Mouse (Mus musculus) forebrain, embryonic 13.5 days (tissue): ENCODE data around the gene Ifi47. TPM values are rescaled to one million over a fixed set of nuclear protein-coding genes. Genes with fewer than 3 reads are reported as not detected.

Source experiments
- ATAC-seq: fragments of 200-750 bp; cut with Nextera tagmentation; 2 replicates; pipeline ENCODE4 v1.8.0; 2017
- H3K27ac ChIP-seq: fragments of 300-500 bp; sonication (generic); 2 replicates; pipeline ENCODE4 v1.5.1; 2015; ENCODE audit warnings: inconsistent platforms, mild to moderate bottlenecking, moderate library complexity
- H3K27me3 ChIP-seq: fragments of 300-500 bp; sonication (generic); 2 replicates; pipeline ENCODE4 v1.6.1; 2015; ENCODE audit warnings: mild to moderate bottlenecking, inconsistent platforms
- H3K36me3 ChIP-seq: fragments of 300-500 bp; sonication (generic); 2 replicates; pipeline ENCODE4 v1.6.1; 2015; ENCODE audit warnings: mild to moderate bottlenecking, inconsistent platforms; ENCODE audit not compliant: poor library complexity, severe bottlenecking
- H3K4me1 ChIP-seq: fragments of 300-500 bp; sonication (generic); 2 replicates; pipeline ENCODE4 v1.6.1; 2015; ENCODE audit warnings: inconsistent platforms
- H3K4me2 ChIP-seq: fragments of 300-500 bp; sonication (generic); 2 replicates; pipeline ENCODE4 v1.6.1; 2015; ENCODE audit warnings: inconsistent platforms, mild to moderate bottlenecking, moderate library complexity
- H3K4me3 ChIP-seq: fragments of 300-500 bp; sonication (generic); 2 replicates; pipeline ENCODE4 v1.5.1; 2015; ENCODE audit warnings: mild to moderate bottlenecking, inconsistent platforms
- H3K9ac ChIP-seq: fragments of 300-500 bp; sonication (generic); 2 replicates; pipeline ENCODE4 v1.6.1; 2015; ENCODE audit warnings: mild to moderate bottlenecking, inconsistent platforms
- H3K9me3 ChIP-seq: fragments of 300-500 bp; sonication (generic); replicated peaks from 2 replicates; pipeline ENCODE4 v1.6.1; 2016; ENCODE audit warnings: inconsistent platforms
- WGBS: fragments of 180-500 bp; shearing (Covaris S2); methylation state at CpG from one replicate; pipeline ENCODE4 v1.1.7; 2015; 5-methylcytosine and 5-hydroxymethylcytosine counted together
- polyA plus RNA-seq: library from polyadenylated mRNA; unstranded; fragments of >200 nt; fragmentation: Nextera tagmentation; extraction: Ambion mirVana; gene quantifications from 2 replicates; pipeline ENCODE4 v1.2.1, GENCODE M21; 2015

The Ifi47 gene
- polyA plus RNA-seq, 1 experiment from 2014 or later: 0.27 TPM

GRCm38 (mm10) chr11:49092053-49092586 is 15.7 kb downstream of the Ifi47 start:
- H3K4me2 ChIP-seq: no peak overlapping the region
- no peak overlapping the region for H3K4me3 ChIP-seq
- H3K36me3 ChIP-seq: no peaks in the 10 kb centered on the region
- no peak overlapping the region for H3K27ac ChIP-seq
- H3K4me1 ChIP-seq: peaks cover 9% of the 10 kb centered on the region; the same call in 1 of the 2 replicates
- no peak overlapping the region for H3K9ac ChIP-seq
- no peaks in the 10 kb centered on the region for H3K27me3 ChIP-seq
- 96% methylated on average over 1 of the region's 1 CpGs for WGBS
- ATAC-seq: no peak
- no peaks in the 10 kb centered on the region for H3K9me3 ChIP-seq

GRCm38 (mm10) chr11:49092786-49093185 is 16.4 kb downstream of the Ifi47 start:
- H3K36me3 ChIP-seq: no peaks in the 10 kb centered on the region
- H3K9me3 ChIP-seq: no peaks in the 10 kb centered on the region
- peaks cover 9% of the 10 kb centered on the region; the same call in 1 of the 2 replicates for H3K4me1 ChIP-seq
- H3K9ac ChIP-seq: no peak overlapping the region
- ATAC-seq: no peak
- no peak overlapping the region for H3K4me3 ChIP-seq
- 92% methylated on average over 2 of the region's 2 CpGs for WGBS
- no peak overlapping the region for H3K27ac ChIP-seq
- H3K27me3 ChIP-seq: no peaks in the 10 kb centered on the region
- H3K4me2 ChIP-seq: no peak overlapping the region

- H3K4me3 ChIP-seq: no peak overlapping the region
- ATAC-seq: no peak
- H3K27me3 ChIP-seq: no peaks in the 10 kb centered on the region
- H3K27ac ChIP-seq: no peak overlapping the region
- H3K4me2 ChIP-seq: no peak overlapping the region
- no peak overlapping the region for H3K9ac ChIP-seq
- H3K4me1 ChIP-seq: peaks cover 4% of the 10 kb centered on the region; the same call in 1 of the 2 replicates
- no peaks in the 10 kb centered on the region for H3K9me3 ChIP-seq
- 88% methylated on average over 6 of the region's 6 CpGs for WGBS
- H3K36me3 ChIP-seq: no peaks in the 10 kb centered on the region
These were observed 17.7 kb downstream of the Ifi47 start for GRCm38 (mm10) chr11:49093861-49094660.

GRCm38 (mm10) chr11:49095367-49095766 is 19.0 kb downstream of the Ifi47 start:
- no peak overlapping the region for H3K27ac ChIP-seq
- WGBS: 59% methylated on average over 4 of the region's 4 CpGs
- no peaks in the 10 kb centered on the region for H3K36me3 ChIP-seq
- no peak overlapping the region for H3K4me2 ChIP-seq
- H3K27me3 ChIP-seq: no peaks in the 10 kb centered on the region
- H3K4me1 ChIP-seq: peaks cover 4% of the 10 kb centered on the region; the same call in 1 of the 2 replicates
- H3K4me3 ChIP-seq: no peak overlapping the region
- H3K9me3 ChIP-seq: no peaks in the 10 kb centered on the region
- H3K9ac ChIP-seq: no peak overlapping the region
- no peak for ATAC-seq

DNA sequence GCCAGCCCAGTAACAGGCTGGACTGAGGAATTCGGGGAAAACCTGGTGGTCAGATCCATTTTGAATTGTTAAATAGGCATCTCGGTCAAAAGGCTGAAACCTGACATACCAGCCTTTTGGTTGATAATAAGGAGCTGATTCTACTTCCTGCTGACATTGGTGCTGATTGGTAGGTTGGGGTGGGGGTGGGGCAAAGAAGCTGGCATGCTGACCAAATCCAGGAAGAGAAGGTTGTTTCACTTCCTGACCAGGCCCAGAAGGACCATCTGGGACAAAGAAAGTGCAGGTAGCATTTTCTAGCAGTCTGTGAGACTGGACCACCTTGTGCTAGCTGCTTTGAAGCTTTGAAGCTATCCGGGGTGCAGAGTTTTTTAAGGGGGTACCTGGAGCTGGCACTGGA is 24.0 kb downstream of the Ifi47 start:
- peaks cover 1% of the 10 kb centered on the region; the same call in 1 of the 2 replicates for H3K4me1 ChIP-seq
- no peaks in the 10 kb centered on the region for H3K36me3 ChIP-seq
- no peak overlapping the region for H3K9ac ChIP-seq
- no peaks in the 10 kb centered on the region for H3K27me3 ChIP-seq
- WGBS: 84% methylated on average over 3 of the region's 3 CpGs
- no peak overlapping the region for H3K4me2 ChIP-seq
- ATAC-seq: no peak
- H3K4me3 ChIP-seq: no peak overlapping the region
- H3K9me3 ChIP-seq: no peaks in the 10 kb centered on the region
- H3K27ac ChIP-seq: no peak overlapping the region

GRCm38 (mm10) chr11:49101500-49101899 is 25.1 kb downstream of the Ifi47 start:
- ATAC-seq: no peak
- WGBS: 63% methylated on average over 5 of the region's 5 CpGs

DNA sequence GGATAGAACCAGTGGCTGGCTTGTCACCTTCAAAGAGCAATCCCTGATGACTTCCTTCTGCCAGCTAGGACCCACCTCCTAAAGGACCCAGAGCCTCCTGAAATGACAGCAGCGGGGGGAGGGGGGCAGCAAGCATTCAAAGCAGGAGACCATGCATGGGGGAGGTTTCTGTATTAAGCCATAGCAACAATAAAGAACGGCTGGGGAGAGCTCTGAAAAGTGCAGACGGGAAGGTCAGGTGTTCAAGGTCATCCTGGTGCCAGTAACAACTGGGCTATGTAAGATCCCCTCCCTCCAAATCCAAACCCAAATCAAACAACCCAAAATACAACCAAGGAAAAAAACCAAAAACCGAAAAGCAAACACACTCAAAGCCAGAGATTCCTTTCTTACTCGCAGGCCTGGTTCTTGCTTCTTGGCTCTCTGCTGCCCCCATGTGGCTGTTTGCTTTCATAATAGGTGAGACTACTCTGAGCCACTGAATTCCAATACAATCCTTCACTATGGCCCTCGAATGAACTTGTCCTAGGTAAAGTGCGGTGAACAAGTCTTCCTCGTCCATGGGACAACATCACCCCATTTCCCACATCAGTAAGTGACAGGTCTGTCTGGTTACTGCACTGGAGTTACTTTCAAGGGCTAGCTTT is 26.8 kb downstream of the Ifi47 start:
- Histone ChIP-seq H3K4me2 (no peak overlapping the region; the same call in 1 of the 2 replicates), H3K9ac (no peak overlapping the region), H3K36me3 (no peaks in the 10 kb centered on the region), H3K4me3 (no peak overlapping the region), H3K9me3 (no peaks in the 10 kb centered on the region), H3K27ac (no peak overlapping the region), H3K4me1 (no peaks in the 10 kb centered on the region), H3K27me3 (no peaks in the 10 kb centered on the region)
- ATAC-seq: peak; percentile 87
- WGBS: 18% methylated on average over 8 of the region's 8 CpGs

More at GRCm38 (mm10) chr11:49101500-49101899, 25.1 kb downstream of the Ifi47 start:
- no peak overlapping the region for H3K27ac ChIP-seq
- H3K4me3 ChIP-seq: no peak overlapping the region
- H3K4me1 ChIP-seq: no peaks in the 10 kb centered on the region
- H3K4me2 ChIP-seq: no peak overlapping the region
- H3K36me3 ChIP-seq: no peaks in the 10 kb centered on the region
- no peaks in the 10 kb centered on the region for H3K27me3 ChIP-seq
- H3K9ac ChIP-seq: no peak overlapping the region
- H3K9me3 ChIP-seq: no peaks in the 10 kb centered on the region

- WGBS: 81% methylated on average over 1 of the region's 1 CpGs
- no peaks in the 10 kb centered on the region for H3K27me3 ChIP-seq
- ATAC-seq: no peak
- H3K4me2 ChIP-seq: no peak overlapping the region
- H3K36me3 ChIP-seq: no peaks in the 10 kb centered on the region
- no peaks in the 10 kb centered on the region for H3K4me1 ChIP-seq
- H3K9me3 ChIP-seq: no peaks in the 10 kb centered on the region
- no peak overlapping the region for H3K4me3 ChIP-seq
- H3K27ac ChIP-seq: no peak overlapping the region
- no peak overlapping the region for H3K9ac ChIP-seq
These were observed 29.4 kb downstream of the Ifi47 start for GRCm38 (mm10) chr11:49105752-49106151.

- H3K4me2 ChIP-seq: no peak overlapping the region
- H3K9me3 ChIP-seq: no peaks in the 10 kb centered on the region
- H3K36me3 ChIP-seq: no peaks in the 10 kb centered on the region
- H3K9ac ChIP-seq: no peak overlapping the region
- ATAC-seq: no peak
- 70% methylated on average over 10 of the region's 10 CpGs for WGBS
- no peak overlapping the region for H3K4me3 ChIP-seq
- H3K27ac ChIP-seq: no peak overlapping the region
- no peaks in the 10 kb centered on the region for H3K4me1 ChIP-seq
- no peaks in the 10 kb centered on the region for H3K27me3 ChIP-seq
These were observed 31.5 kb downstream of the Ifi47 start for GRCm38 (mm10) chr11:49107650-49108537.

- no peak overlapping the region for H3K27ac ChIP-seq
- H3K9me3 ChIP-seq: no peaks in the 10 kb centered on the region
- no peak overlapping the region for H3K4me2 ChIP-seq
- H3K36me3 ChIP-seq: no peaks in the 10 kb centered on the region
- ATAC-seq: no peak
- 31% methylated on average over 1 of the region's 1 CpGs for WGBS
- H3K4me1 ChIP-seq: no peaks in the 10 kb centered on the region
- H3K9ac ChIP-seq: no peak overlapping the region
- no peak overlapping the region for H3K4me3 ChIP-seq
- no peaks in the 10 kb centered on the region for H3K27me3 ChIP-seq
These were observed 32.4 kb downstream of the Ifi47 start for GRCm38 (mm10) chr11:49108833-49109232.

DNA sequence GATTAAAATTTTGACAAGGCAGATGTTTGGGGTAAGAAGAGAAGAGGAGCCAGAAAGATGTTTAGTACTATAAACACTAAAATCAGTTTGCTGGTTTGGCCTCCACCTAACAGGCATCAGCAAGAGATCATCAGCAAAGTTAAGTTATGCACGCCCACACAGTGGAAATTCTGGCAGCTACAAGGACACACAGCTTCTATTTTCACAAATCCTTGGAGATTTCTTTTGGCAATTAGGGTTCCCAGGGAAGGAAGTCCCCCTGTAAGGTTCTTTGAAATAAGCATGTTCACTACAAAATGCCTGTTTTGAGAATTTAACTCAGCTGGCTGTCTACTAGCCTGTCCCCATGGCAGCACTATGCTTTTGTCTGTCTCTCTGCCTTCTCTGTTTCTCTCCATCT is 34.6 kb downstream of the Ifi47 start:
- H3K9me3 ChIP-seq: no peaks in the 10 kb centered on the region
- H3K9ac ChIP-seq: no peak overlapping the region
- H3K4me2 ChIP-seq: no peak overlapping the region
- no peaks in the 10 kb centered on the region for H3K4me1 ChIP-seq
- ATAC-seq: no peak
- WGBS: 72% methylated on average over 1 of the region's 1 CpGs
- no peaks in the 10 kb centered on the region for H3K27me3 ChIP-seq
- H3K27ac ChIP-seq: no peak overlapping the region
- H3K4me3 ChIP-seq: no peak overlapping the region
- no peaks in the 10 kb centered on the region for H3K36me3 ChIP-seq
